Mouse (Mus musculus) hindbrain, embryonic 14.5 days (tissue): ENCODE measurements around the gene Klhl5. TPM values are rescaled to one million over a fixed set of nuclear protein-coding genes. Genes with fewer than 3 reads are reported as not detected.

ENCODE experiments used
- ATAC-seq: fragments of 200-750 bp; cut with Nextera tagmentation; 2 replicates; pipeline ENCODE4 v1.8.0; 2017; ENCODE audit warnings: moderate number of reproducible peaks, mild to moderate bottlenecking, moderate TSS enrichment, moderate library complexity; ENCODE audit not compliant: low FRiP score
- DNase-seq: peaks from one replicate; pipeline ENCODE4 v3.0.0-alpha.2; 2015; ENCODE audit warnings: low spot score
- H3K27ac ChIP-seq: fragments of 300-500 bp; sonication (generic); 2 replicates; pipeline ENCODE4 v1.5.1; 2014; ENCODE audit warnings: mild to moderate bottlenecking, moderate library complexity
- H3K27me3 ChIP-seq: fragments of 300-500 bp; sonication (generic); 2 replicates; pipeline ENCODE4 v1.6.1; 2014; ENCODE audit warnings: mild to moderate bottlenecking, low read length, mixed read lengths; ENCODE audit not compliant: control insufficient read depth, insufficient read depth
- H3K36me3 ChIP-seq: fragments of 300-500 bp; sonication (generic); replicated peaks from 2 replicates; pipeline ENCODE4 v1.6.1; 2014; ENCODE audit not compliant: control insufficient read depth, insufficient read depth
- H3K4me1 ChIP-seq: fragments of 300-500 bp; sonication (generic); replicated peaks from 2 replicates; pipeline ENCODE4 v1.6.1; 2014; ENCODE audit warnings: antibody characterized with exemption, low read length, mixed read lengths; ENCODE audit not compliant: control insufficient read depth, insufficient read depth
- H3K4me2 ChIP-seq: fragments of 300-500 bp; sonication (generic); replicated peaks from 2 replicates; pipeline ENCODE4 v1.6.1; 2014; ENCODE audit warnings: mild to moderate bottlenecking, moderate library complexity
- H3K4me3 ChIP-seq: fragments of 300-500 bp; sonication (generic); replicated peaks from 2 replicates; pipeline ENCODE4 v1.5.1; 2014; ENCODE audit warnings: mild to moderate bottlenecking, low read length
- H3K9ac ChIP-seq: fragments of 300-500 bp; sonication (generic); 2 replicates; pipeline ENCODE4 v1.6.1; 2014
- H3K9me3 ChIP-seq: fragments of 300-500 bp; sonication (generic); 2 replicates; pipeline ENCODE4 v1.6.1; 2016; ENCODE audit warnings: low read length; ENCODE audit not compliant: control insufficient read depth
- WGBS: fragments of 180-500 bp; shearing (Covaris S2); extraction: QIAGEN DNeasy Blood & Tissue Kit; methylation state at CpG from one replicate; pipeline ENCODE4 v1.1.7; 2014; 5-methylcytosine and 5-hydroxymethylcytosine counted together
- polyA plus RNA-seq: library from polyadenylated mRNA; unstranded; fragments of >200 nt; fragmentation: Nextera tagmentation; extraction: Ambion mirVana; gene quantifications from 2 replicates; pipeline ENCODE4 v1.2.1, GENCODE M21; 2014

Gene Klhl5
- polyA plus RNA-seq, 1 experiment from 2014 or later = 49.2 TPM

- H3K27ac ChIP-seq = no peak overlapping the region
- no peaks in the 10 kb centered on the region for H3K4me1 ChIP-seq
- no peaks in the 10 kb centered on the region for H3K36me3 ChIP-seq
- ATAC-seq (no peak), DNase-seq (no peak)
- no peak overlapping the region for H3K9ac ChIP-seq
- no peaks in the 10 kb centered on the region for H3K9me3 ChIP-seq
- H3K27me3 ChIP-seq = no peaks in the 10 kb centered on the region
- H3K4me2 ChIP-seq = no peak overlapping the region
- H3K4me3 ChIP-seq = no peak overlapping the region
Observed at GRCm38 (mm10) chr5:65093769-65094168, 13.6 kb upstream of the Klhl5 start.

- no peak for ATAC-seq
- DNase-seq = no peak
- H3K27ac ChIP-seq = no peak overlapping the region
- H3K4me2 ChIP-seq = no peak overlapping the region
- H3K36me3 ChIP-seq = no peaks in the 10 kb centered on the region
- WGBS = 93% methylated on average over 7 of the region's 7 CpGs
- no peaks in the 10 kb centered on the region for H3K9me3 ChIP-seq
- no peaks in the 10 kb centered on the region for H3K27me3 ChIP-seq
- no peak overlapping the region for H3K4me3 ChIP-seq
- H3K9ac ChIP-seq = no peak overlapping the region
- H3K4me1 ChIP-seq = no peaks in the 10 kb centered on the region
Observed at GRCm38 (mm10) chr5:65094902-65095545, 12.3 kb upstream of the Klhl5 start.

- Histone ChIP-seq H3K4me2 (no peak overlapping the region), H3K4me3 (no peak overlapping the region), H3K27me3 (no peaks in the 10 kb centered on the region), H3K9me3 (no peaks in the 10 kb centered on the region), H3K36me3 (no peaks in the 10 kb centered on the region), H3K4me1 (no peaks in the 10 kb centered on the region), H3K9ac (no peak overlapping the region), H3K27ac (no peak overlapping the region)
- WGBS = 91% methylated on average over 3 of the region's 3 CpGs
- ATAC-seq (no peak), DNase-seq (no peak)
Observed at GRCm38 (mm10) chr5:65096082-65096481, 11.3 kb upstream of the Klhl5 start.

- no peak for ATAC-seq
- Histone ChIP-seq H3K4me2 (no peak overlapping the region), H3K4me3 (no peak overlapping the region), H3K27ac (no peak overlapping the region), H3K27me3 (no peaks in the 10 kb centered on the region), H3K9ac (no peak overlapping the region), H3K4me1 (no peaks in the 10 kb centered on the region), H3K9me3 (no peaks in the 10 kb centered on the region), H3K36me3 (no peaks in the 10 kb centered on the region)
- DNase-seq = no peak
- WGBS = 87% methylated on average over 3 of the region's 3 CpGs
Observed at GRCm38 (mm10) chr5:65096805-65097204, 10.5 kb upstream of the Klhl5 start.

- no peaks in the 10 kb centered on the region for H3K4me1 ChIP-seq
- H3K9ac ChIP-seq = no peak overlapping the region
- no peak for ATAC-seq
- no peaks in the 10 kb centered on the region for H3K9me3 ChIP-seq
- DNase-seq = no peak
- WGBS = 90% methylated on average over 5 of the region's 5 CpGs
- no peak overlapping the region for H3K27ac ChIP-seq
- H3K4me2 ChIP-seq = no peak overlapping the region
- no peaks in the 10 kb centered on the region for H3K27me3 ChIP-seq
- no peak overlapping the region for H3K4me3 ChIP-seq
- no peaks in the 10 kb centered on the region for H3K36me3 ChIP-seq
Observed at GRCm38 (mm10) chr5:65097457-65097856, 9.9 kb upstream of the Klhl5 start.

GRCm38 (mm10) chr5:65100002-65100401 is 7.3 kb upstream of the Klhl5 start:
- no peaks in the 10 kb centered on the region for H3K27me3 ChIP-seq
- no peak overlapping the region for H3K27ac ChIP-seq
- no peaks in the 10 kb centered on the region for H3K4me1 ChIP-seq
- no peak overlapping the region for H3K9ac ChIP-seq
- no peaks in the 10 kb centered on the region for H3K36me3 ChIP-seq
- H3K4me3 ChIP-seq = no peak overlapping the region
- no peak for DNase-seq
- ATAC-seq = no peak
- no peak overlapping the region for H3K4me2 ChIP-seq
- H3K9me3 ChIP-seq = no peaks in the 10 kb centered on the region
- WGBS = 67% methylated on average over 11 of the region's 11 CpGs

GRCm38 (mm10) chr5:65101209-65101608 is 6.1 kb upstream of the Klhl5 start:
- Histone ChIP-seq H3K4me1 (no peaks in the 10 kb centered on the region), H3K4me3 (no peak overlapping the region), H3K27ac (no peak overlapping the region), H3K9ac (no peak overlapping the region), H3K27me3 (no peaks in the 10 kb centered on the region), H3K4me2 (no peak overlapping the region), H3K36me3 (no peaks in the 10 kb centered on the region), H3K9me3 (no peaks in the 10 kb centered on the region)
- ATAC-seq = no peak
- DNase-seq = no peak
- 85% methylated on average over 5 of the region's 5 CpGs for WGBS

- Histone ChIP-seq H3K9ac (no peak overlapping the region), H3K9me3 (no peaks in the 10 kb centered on the region), H3K4me1 (no peaks in the 10 kb centered on the region), H3K4me2 (no peak overlapping the region), H3K27me3 (no peaks in the 10 kb centered on the region), H3K27ac (no peak overlapping the region), H3K4me3 (no peak overlapping the region), H3K36me3 (no peaks in the 10 kb centered on the region)
- DNase-seq (no peak), ATAC-seq (no peak)
- 90% methylated on average over 6 of the region's 6 CpGs for WGBS
Observed at GRCm38 (mm10) chr5:65101621-65102020, 5.7 kb upstream of the Klhl5 start.

- Histone ChIP-seq H3K4me1 (no peaks in the 10 kb centered on the region), H3K36me3 (no peaks in the 10 kb centered on the region), H3K9ac (no peak overlapping the region), H3K27me3 (no peaks in the 10 kb centered on the region), H3K27ac (no peak overlapping the region), H3K4me2 (no peak overlapping the region), H3K9me3 (no peaks in the 10 kb centered on the region), H3K4me3 (no peak overlapping the region)
- DNase-seq = no peak
- WGBS = 83% methylated on average over 3 of the region's 3 CpGs
- no peak for ATAC-seq
Observed at GRCm38 (mm10) chr5:65102026-65102640, 5.2 kb upstream of the Klhl5 start.

DNA sequence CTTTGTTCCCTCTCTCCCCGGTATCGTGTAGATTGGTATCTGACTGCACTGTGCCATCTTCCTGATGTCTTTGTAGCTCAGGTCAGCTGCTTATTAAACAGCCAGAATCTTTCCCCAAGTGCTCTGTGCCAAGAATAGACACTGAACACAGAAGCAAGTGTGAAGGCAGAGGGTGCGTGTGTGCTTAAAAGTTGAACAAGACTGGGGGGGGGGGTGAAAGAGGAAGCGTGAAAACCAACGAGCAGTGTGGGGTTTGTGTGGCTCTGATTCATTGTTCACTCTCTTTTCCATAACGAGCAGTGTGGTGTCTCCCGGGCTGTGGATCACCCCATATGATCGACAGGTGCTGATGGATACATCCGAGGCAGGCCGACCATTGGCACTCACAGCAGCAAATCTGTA is 4.7 kb upstream of the Klhl5 start:
- Histone ChIP-seq H3K27me3 (no peaks in the 10 kb centered on the region), H3K9me3 (no peaks in the 10 kb centered on the region), H3K4me1 (no peaks in the 10 kb centered on the region), H3K27ac (no peak overlapping the region), H3K4me2 (no peak overlapping the region), H3K4me3 (no peak overlapping the region), H3K9ac (no peak overlapping the region), H3K36me3 (no peaks in the 10 kb centered on the region)
- DNase-seq (no peak), ATAC-seq (no peak)
- WGBS = 65% methylated on average over 10 of the region's 10 CpGs
